Mouse (Mus musculus) layer of hippocampus, postnatal 14 days (tissue): ENCODE data around the gene Acvr1. TPM values are rescaled to one million over a fixed set of nuclear protein-coding genes. Genes with fewer than 3 reads are reported as not detected.
A peak's percentile ranks its signal among the peaks of the same experiment; 100 is the strongest.

Experiments used
- DNase-seq, 2 experiments: peaks; one replicate each; pipeline ENCODE4 v3.0.0; 2021 to 2022; ENCODE audit warnings: low spot score in 2 of 2, mixed read lengths in 1 of 2
- total RNA-seq, 2 experiments: library from RNA; stranded (reverse); gene quantifications; 2 replicates each; pipeline ENCODE4 v1.2.3; 2021

Acvr1 gene
- total RNA-seq, 2 experiments from 2014 or later = 49.0 to 49.9 TPM

DNA sequence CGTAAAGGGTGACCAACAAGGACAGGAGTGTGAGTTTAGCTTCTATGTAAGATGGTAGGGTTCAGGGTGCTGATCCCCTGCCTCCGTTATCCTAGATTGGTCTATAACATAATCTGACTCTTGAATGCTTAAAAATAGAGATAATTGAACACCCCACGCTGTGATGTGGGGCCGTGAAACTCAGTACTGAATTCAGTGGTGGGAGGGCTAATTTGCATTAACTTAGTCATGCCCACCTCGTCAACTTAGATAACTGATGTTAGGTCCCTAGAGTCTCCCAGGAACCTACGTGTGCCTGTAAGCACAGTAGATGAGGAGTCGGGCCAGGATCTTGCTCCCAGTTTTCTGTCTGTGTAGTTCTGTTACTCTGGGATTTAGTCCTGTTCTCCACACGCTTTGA, 147.4 kb downstream of the Acvr1 start:
- DNase-seq = no peak

DNA sequence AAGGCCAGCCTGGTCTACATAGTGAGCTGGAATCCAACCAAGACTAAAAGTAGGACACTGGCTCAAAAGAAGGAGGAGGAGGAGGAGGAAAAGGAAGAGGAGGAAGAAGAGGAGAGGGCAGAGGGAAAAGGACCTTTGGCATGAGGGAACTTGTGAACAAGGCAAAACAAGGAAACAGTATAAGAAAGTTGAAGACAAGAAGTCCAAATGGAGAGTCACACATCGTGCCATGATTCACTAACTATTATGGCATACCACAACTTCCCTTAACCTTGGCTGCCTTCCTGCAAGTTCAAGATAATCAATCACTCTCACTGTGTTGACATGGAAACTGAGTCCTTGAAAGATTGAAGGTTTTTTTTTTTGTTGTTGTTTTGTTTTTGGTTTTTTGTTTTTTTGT, 148.8 kb downstream of the Acvr1 start:
- DNase-seq = no peak

DNA sequence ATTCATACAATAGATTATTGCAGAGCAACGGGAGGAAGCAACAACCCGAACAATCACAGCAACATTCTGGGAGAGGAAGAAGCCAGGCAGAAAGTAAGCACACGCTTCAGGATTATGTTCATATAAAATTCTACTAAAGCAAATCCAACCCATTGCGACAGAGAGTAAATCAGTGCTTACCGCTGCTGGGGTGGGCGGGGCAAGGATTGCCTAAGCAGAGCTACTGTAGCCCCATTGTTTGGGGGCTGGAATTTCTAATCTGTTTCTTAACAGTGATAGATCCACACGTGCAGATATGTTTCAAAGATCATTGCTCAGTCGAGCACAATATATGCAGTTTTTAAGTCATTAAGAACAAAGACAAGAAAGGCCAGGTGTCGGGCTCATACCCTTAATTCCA, 149.3 kb downstream of the Acvr1 start:
- no peak for DNase-seq

DNA sequence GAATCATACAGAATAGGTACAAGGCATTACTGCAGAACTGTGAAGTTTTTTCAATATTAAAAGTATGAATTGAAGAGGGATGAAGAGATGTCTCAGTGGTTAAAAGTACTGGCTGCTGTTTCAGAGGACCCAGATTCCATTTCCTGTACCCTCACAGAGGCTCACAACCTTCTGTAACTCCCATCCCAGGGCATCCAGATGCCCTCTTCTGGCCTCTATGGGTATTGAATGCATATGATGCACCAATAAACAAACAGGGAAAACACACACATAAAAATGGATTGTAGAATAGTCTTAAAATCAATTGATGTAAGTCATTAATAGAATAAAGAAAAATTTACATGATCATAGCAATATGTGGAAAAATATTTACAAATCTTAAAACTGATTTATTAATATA, 151.9 kb downstream of the Acvr1 start:
- DNase-seq = no peak

DNA sequence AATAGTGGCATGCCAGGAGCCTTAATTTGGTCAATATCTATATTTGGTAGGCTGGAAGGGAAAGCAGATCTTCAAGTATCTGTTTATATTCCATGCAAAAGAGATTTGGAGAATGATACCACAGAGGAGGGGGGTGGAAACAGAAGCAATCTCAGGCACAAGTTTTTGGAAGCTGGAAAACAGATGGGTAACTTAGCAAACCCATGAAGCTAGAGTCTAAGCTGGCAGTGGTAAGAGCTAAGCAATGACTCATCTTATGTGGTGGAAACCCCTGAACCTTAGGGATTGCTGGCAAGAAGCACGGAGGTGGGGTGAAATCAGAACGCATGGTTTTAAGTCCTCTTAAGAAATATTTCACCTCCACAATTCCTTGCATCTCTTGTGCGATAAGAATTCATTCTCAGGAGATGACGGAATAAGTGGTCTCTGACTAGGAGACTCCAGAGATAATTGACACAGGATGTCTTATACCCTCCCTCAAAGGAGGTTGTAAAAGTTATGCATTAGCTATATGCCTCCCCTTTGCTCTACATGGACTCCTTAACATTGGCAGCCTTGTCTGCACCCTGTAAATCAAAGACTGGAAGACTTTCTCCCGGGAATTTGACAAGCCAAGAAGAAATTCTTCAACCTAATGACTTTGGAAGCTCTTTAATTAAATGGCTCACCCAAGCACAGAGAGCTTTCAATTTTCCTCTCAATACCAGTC, 157.9 kb downstream of the Acvr1 start:
- DNase-seq = peak in 1 of 2 experiments; percentile 18

DNA sequence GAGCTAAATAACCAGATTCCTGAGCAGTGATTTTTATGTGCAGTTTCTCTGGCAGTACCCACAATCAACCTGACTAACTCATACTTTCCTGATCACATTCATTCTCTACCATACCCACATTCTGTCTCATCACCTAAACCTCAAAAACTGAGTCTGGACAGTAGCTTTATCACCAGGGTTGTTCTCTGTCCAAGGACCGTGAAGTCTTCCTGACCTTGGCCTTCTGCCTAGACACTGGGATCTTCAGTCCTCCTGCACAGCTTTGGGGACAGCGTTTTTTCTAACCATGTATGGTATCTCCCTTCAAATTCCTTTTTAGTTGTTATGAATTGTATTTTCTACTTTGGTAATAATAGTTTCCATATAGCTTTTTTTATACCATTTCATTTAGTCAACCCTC, 163.5 kb downstream of the Acvr1 start:
- DNase-seq = no peak

DNA sequence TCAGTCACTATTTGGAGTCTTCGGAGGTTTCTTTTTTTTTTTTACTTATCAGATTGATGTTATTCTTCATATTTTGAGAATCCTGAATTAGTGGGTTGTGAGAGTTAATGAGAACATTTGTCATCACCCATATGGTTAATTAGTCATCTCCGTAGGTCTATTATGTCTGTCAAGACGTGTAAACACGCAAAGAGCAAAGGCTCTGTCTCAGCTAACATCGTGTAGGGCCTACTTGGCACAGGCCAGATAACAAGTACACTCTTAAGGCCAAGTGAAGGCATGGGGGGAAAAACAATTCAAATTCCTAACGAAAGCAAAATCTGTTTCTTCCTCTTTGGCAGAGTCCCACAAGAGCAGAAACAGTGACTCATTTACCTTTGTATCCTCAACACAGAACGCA, 178.4 kb downstream of the Acvr1 start:
- no peak for DNase-seq

DNA sequence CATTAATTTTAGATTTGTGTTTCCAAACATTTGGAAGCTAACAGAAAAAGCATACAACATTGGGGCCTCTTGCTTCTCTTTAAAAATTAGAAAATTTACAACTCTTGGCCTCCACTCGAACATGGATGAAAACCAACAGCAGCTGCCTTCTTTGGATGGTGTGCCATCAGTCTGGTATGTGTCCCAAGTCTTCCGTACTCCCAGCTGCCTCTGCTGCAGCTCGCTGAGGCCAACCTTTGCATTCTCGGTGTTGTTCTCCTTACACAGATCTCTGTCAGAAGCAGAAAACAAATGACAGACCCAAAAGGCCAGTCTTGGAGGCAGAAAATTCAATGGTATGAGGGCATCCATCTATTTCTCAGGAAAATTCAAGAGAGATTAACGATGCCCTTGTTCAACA, 186.9 kb downstream of the Acvr1 start:
- DNase-seq = no peak

DNA sequence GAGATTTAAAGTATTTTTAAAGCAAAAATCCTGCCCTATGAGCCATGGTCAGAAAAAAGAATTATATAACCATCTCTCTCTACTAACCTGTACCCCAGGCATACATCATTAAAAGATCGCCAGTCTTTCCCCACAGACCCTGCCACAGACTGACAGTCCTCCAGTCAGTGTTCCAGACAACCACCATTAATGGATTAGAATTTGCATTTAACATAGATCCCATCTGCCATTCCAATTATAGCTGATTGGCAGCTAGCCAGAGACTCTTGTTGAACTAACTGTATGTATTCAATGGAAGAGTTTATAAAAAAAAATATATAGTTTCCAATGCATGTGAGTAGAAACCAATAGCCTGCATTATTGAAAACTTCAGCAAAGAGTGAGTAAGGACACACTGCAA, 187.5 kb downstream of the Acvr1 start:
- DNase-seq = peak in 1 of 2 experiments; percentile 24

DNA sequence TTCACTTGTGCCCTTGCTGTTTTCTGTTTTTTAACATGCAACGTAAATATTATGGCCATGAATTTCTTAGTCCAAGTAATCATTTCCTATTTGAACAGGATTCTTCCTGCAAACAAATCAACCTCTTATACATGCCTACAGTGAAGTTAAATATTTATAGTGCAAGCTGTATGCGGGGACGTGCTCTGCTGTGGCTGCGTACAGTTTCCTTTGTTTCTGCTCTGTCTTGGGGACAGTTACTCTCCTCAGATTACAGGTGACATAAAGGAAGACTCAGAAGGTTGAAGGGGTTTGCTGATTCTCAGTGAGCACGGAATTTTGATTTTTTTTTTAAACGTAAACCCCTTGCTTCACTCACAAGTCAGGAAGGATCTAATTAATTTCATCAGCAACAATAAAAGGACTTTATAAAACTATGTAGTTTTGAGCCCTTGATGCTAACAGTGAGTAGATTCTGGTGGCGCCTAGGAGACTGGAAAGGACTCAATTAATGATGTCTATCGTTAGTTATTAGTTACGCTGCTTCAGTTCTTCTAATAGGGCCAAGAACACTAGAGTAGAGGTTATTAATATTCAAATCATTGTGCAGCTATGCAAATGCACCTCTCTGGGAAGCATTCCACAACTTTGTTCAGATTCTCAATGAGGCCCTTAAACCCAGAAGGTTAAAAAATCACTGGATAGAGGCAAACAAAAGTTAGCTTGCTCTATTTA, 189.4 kb downstream of the Acvr1 start:
- DNase-seq = peak in 1 of 2 experiments; percentile 13

DNA sequence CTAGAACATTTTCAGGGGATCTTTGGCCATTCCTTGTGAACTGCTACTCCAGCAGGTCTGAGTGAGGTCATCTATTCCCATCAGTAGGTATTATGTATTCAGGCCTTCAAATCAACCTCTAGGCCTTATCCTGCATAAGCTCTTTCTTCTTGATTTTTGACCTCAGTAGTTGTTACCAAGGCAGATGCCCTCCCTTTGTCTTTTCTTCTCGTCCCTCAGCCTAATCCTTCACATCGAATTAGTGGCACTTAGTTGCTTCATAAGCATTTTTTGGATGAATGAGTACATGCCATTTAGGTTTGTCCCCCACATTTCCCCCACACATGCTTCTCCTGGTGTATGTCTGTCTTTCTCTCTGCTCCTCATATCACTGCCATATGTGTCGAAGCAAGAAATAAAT, 200.8 kb downstream of the Acvr1 start:
- no peak for DNase-seq

DNA sequence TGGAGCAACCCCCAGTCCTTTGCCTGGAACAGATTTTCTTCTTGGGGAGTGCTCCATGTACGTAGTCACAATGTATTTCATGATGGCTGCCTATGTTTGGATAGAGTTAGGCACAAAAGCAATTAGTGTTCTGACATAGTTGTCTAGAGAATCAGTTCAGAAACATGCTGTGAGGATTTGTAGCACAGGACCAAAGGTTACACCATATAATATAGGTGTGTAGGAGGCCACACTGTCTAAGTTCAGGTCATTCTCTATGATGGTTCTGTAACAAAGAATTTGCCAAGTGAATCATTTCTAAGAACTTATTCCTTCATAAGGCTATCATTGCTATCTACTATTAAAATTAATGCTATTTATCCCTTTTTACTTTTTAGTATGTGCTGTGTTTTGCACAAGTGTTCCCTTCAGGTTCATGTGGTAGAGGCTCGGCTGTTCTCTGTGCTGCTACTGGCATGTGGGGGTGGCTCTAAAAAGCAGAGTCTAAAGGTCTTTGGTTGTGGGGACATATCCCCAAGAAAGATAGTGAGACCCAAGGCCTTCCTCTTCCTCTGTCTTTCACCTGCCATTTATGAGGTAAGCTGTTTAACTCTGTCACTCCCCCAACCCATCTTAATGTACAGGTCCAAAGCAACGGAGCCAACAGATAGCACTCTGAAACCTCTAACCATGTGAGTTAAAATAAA, 205.5 kb downstream of the Acvr1 start:
- DNase-seq = no peak

DNA sequence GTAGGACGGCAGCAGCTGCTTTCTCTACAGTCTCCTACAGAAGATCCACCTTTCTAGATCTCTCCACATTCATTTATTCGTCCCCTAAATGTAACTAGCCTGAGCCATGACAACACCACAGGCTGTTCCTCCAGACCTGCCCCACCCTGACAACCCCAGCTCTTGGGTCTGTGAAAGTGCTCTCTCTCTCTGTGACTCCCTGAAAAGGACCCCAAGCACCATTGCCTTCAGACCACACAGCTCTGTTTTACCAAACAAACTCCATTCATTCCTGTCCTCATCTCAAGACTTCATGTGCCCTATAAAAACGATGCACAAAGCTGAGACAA, 208.9 kb downstream of the Acvr1 start:
- no peak for DNase-seq

DNA sequence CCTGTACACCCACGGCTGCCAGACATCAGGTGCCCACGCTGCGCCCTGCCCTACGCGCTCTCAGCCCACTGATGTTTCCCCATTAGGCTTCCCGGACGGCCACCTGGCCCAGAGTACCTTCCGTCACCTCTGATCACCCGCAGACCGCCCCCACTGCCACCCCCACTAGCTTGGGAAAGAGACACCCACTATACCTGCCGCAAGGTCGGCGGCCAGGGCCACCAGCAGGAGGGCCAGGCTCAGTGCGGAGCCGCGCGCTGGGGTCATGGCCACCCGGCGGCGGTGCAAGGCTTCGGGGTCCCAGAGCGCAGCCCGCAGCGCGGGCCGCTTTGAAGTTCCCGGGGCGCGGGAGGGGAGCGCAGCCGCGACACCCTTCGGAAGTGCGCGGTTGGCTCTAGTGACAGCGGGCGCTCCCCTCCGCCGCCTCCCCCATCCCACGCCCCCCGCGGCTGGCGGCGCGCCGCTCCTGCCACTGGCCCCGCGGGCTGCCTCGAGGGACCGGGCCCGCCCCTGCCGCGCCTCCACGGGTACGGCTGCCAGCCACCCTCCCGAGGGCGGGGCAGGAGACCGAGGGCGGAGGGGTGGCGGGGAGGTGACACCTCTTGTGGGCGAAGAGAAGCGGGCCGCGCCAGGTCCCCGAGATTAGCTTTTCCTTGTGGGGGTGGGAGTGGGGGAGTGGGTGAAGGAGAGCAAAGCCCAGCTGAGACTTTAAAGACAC, 209.4 kb downstream of the Acvr1 start, which contains the start of gene Acvr1c:
Gene Acvr1c, minus strand, starts transcription at position 482 of the 718 bp plus-strand sequence.
- DNase-seq = peak; percentile 12 to 19

DNA sequence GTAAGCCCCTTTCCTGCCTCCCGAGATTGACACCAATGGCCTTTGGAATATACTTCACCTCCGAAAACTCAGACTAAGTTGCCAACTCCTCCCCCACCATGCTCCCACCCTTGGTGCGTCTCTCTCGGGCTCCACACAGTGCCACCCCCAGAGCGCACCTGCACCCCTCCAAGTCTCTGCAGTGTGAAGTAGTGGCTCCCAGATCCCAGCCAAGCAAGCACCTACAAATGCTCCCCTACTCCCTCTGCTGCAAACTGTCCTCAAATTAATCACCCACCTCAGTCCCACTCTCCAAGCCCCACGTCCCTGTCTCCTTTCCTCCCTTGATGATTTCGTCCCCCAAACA, 209.9 kb downstream of the Acvr1 start:
- no peak for DNase-seq

DNA sequence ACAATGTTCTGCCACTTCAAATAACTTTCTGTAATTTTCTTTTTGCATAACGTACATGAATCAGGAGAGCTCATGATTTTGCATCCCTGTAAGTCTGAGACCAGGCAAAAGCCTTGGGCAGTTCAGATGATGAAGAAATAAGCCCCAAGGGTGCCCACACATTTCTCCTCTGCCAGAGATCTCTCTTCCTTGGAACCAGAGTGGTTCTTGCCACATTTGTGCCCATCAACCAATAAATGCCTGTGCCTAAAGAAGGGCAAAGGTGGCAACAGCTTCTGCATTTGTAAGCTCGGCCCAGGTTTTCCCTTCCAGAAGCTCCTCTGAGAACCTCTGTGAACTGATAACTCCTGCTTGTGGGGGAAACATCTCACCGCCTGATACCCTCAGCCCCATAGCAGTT, 212.6 kb downstream of the Acvr1 start:
- DNase-seq = no peak

DNA sequence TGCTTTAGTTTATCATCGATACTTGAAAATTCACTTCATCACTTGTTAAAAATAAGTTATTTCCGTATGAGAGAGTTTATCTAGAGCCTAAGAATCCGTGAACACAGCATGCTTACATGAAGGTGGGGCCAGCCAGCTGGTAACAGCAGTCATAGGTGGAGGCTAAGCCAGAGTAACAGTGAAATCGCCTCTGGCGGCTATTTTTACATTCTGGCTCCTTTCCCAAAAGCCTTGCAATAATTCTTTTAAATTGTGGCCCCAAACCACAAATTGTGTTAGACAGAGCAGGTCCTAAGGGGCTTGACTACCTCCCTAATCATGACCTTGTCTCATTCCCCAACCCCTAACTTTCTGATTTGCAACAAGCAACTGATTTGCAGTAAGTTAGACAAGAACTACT, 214.1 kb downstream of the Acvr1 start:
- no peak for DNase-seq

DNA sequence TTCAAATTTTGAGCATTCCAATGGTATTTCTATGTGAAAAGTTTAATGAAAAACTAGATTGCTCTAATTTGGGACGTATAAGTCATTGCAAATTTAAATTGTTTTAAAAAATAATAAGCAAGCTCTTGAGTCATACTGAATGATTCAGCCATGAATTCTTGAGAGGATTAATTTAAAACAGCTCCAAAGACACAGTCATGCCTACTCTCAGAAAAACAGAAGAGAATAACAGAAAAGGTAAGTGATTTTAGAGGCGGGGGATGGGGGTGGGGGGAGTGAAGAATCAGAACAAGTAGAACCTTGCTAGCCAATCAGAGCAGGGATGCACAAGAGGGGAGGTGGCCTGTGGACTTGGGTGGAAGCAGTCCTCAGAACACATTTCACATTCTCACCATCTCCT, 216.3 kb downstream of the Acvr1 start:
- no peak for DNase-seq
